Mouse (Mus musculus) midbrain, embryonic 11.5 days (tissue): ENCODE measurements at regions not wholly inside any gene's neighbourhood (a gene's known extent, or its start where the extent isn't known, plus 50 kb on each side); places are given as distances from the start of the nearest gene placed in this dataset.

ENCODE experiments used
- ATAC-seq: fragments of 200-750 bp; cut with Nextera tagmentation; 2 replicates; pipeline ENCODE4 v1.8.0; 2017; ENCODE audit warnings: moderate TSS enrichment, moderate library complexity; ENCODE audit not compliant: low FRiP score
- DNase-seq: peaks from one replicate; pipeline ENCODE4 v3.0.0; 2015; ENCODE audit warnings: low spot score; ENCODE audit errors: missing footprints
- H3K27ac ChIP-seq: fragments of 300-500 bp; sonication (generic); 2 replicates; pipeline ENCODE4 v1.5.1; 2014; ENCODE audit warnings: low read depth, low read length
- H3K27me3 ChIP-seq: fragments of 300-500 bp; sonication (generic); 2 replicates; pipeline ENCODE4 v1.6.1; 2014; ENCODE audit warnings: mild to moderate bottlenecking, low read length, moderate library complexity, mixed read lengths; ENCODE audit not compliant: control insufficient read depth, insufficient read depth
- H3K36me3 ChIP-seq: fragments of 300-500 bp; sonication (generic); 2 replicates; pipeline ENCODE4 v1.6.1; 2014; ENCODE audit warnings: mild to moderate bottlenecking, low read length, moderate library complexity, mixed read lengths; ENCODE audit not compliant: control insufficient read depth, insufficient read depth
- H3K4me1 ChIP-seq: fragments of 300-500 bp; sonication (generic); 2 replicates; pipeline ENCODE4 v1.6.1; 2014; ENCODE audit warnings: low read length; ENCODE audit not compliant: control insufficient read depth, insufficient read depth
- H3K4me2 ChIP-seq: fragments of 300-500 bp; sonication (generic); 2 replicates; pipeline ENCODE4 v1.6.1; 2014; ENCODE audit warnings: mild to moderate bottlenecking, moderate library complexity
- H3K4me3 ChIP-seq: fragments of 300-500 bp; sonication (generic); 2 replicates; pipeline ENCODE4 v1.5.1; 2014; ENCODE audit warnings: low read depth, low read length
- H3K9ac ChIP-seq: fragments of 300-500 bp; sonication (generic); 2 replicates; pipeline ENCODE4 v1.6.1; 2014; ENCODE audit warnings: low read length
- H3K9me3 ChIP-seq: fragments of 300-500 bp; sonication (generic); 2 replicates; pipeline ENCODE4 v1.6.1; 2016; ENCODE audit warnings: low read length; ENCODE audit not compliant: control insufficient read depth
- WGBS: fragments of 180-500 bp; shearing (Covaris S2); extraction: QIAGEN DNeasy Blood & Tissue Kit; methylation state at CpG from one replicate; pipeline ENCODE4 v1.1.7; 2014; 5-methylcytosine and 5-hydroxymethylcytosine counted together

DNA sequence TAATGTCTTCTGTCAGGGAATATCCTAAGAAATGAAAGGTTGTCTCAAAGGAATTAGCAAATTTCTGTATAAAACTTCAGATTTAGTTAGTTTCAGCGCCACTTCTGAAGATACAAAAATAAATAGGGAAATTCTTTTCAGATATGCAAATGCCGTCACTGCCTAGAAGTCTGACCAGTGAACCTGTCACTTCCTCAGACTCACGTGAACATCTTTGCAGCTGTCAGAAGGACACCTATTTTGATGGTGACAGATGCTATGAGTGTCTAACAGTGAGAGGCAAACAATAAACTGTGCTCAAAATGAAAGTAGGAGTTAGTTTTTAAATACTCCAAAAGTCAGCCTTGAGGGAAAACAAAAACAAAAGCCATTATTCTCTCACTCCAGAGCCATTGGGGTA is 57.5 kb upstream of the Igf1r start:
- H3K9me3 ChIP-seq, result no peaks in the 10 kb centered on the region
- no peaks in the 10 kb centered on the region for H3K4me1 ChIP-seq
- no peak overlapping the region for H3K27ac ChIP-seq
- H3K4me2 ChIP-seq, result no peak overlapping the region
- whole genome bisulfite sequencing, result 94% methylated on average over 3 of the region's 3 CpGs
- H3K36me3 ChIP-seq, result no peaks in the 10 kb centered on the region
- H3K4me3 ChIP-seq, result no peak overlapping the region
- ATAC-seq (no peak), DNase-seq (no peak)
- no peak overlapping the region for H3K9ac ChIP-seq
- H3K27me3 ChIP-seq, result no peaks in the 10 kb centered on the region

DNA sequence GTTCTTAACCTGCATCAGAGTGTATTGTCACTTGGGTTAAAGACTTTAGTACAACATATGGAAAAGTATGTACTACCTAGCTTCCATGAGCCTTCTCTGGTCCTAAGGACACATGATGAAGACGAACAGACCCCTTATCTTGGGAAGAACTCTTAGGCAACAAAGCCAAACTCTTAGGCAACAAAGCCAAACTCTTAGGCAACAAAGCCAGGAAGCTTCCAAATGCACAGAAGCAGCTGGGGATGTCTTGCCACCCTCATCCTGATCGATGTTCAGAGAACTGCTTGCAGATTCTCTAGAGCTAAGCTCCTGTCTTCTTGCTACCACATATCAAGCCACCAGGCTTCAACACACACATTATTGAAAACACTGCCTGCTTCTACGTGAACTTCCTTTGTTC is 59.7 kb upstream of the Igf1r start:
- H3K36me3 ChIP-seq, result no peaks in the 10 kb centered on the region
- no peak overlapping the region for H3K4me2 ChIP-seq
- H3K9me3 ChIP-seq, result no peaks in the 10 kb centered on the region
- no peak overlapping the region for H3K4me3 ChIP-seq
- WGBS, result 77% methylated on average over 3 of the region's 3 CpGs
- no peak for ATAC-seq
- H3K27me3 ChIP-seq, result no peaks in the 10 kb centered on the region
- no peak for DNase-seq
- no peaks in the 10 kb centered on the region for H3K4me1 ChIP-seq
- no peak overlapping the region for H3K27ac ChIP-seq
- H3K9ac ChIP-seq, result no peak overlapping the region

DNA sequence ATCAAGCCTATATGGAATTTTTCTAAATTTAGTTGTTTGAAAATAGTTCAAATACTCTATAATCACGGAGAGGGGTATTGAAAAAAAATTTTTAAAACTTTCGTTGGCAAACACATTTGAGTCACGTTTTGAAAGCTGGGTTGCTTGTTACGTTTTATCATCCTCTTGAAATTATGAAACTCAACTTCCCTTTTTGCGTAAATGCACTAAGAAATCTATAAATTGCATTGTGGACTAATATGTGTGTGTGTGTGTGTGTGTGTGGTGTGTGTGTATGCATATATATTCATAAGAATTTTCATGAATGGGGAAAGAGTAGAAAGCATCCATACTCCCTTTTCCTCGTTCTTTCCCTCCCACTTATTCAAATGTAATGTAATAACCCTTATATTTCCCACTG is 69.6 kb upstream of the Igf1r start:
- H3K36me3 ChIP-seq, result no peaks in the 10 kb centered on the region
- H3K27me3 ChIP-seq, result no peaks in the 10 kb centered on the region
- H3K9me3 ChIP-seq, result no peaks in the 10 kb centered on the region
- DNase-seq (no peak), ATAC-seq (no peak)
- no peak overlapping the region for H3K27ac ChIP-seq
- no peak overlapping the region for H3K4me3 ChIP-seq
- H3K4me2 ChIP-seq, result no peak overlapping the region
- 88% methylated on average over 6 of the region's 6 CpGs for WGBS
- H3K9ac ChIP-seq, result no peak overlapping the region
- H3K4me1 ChIP-seq, result no peaks in the 10 kb centered on the region

DNA sequence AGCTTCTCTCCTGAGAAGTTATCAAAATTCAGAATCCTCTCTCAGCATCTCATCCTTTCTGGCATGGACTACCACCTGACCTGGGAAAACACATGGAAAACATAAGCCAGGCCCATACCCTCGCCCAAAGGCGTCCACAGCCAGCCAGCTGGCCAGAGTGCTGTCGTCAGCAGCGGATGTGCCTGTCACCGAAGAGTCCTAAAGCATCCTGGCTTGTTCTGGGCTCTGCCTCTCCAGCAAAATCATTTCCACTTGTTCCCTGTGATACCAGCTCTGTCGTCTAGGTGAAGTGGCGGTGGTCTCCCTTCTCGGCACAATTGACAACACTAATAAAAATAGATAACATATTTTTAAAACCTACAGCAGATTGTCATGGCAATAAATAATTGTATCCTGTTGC is 70.0 kb upstream of the Igf1r start:
- Histone ChIP-seq H3K4me2 (no peak overlapping the region), H3K27me3 (no peaks in the 10 kb centered on the region), H3K9me3 (no peaks in the 10 kb centered on the region), H3K9ac (no peak overlapping the region), H3K27ac (no peak overlapping the region), H3K4me3 (no peak overlapping the region), H3K4me1 (no peaks in the 10 kb centered on the region), H3K36me3 (no peaks in the 10 kb centered on the region)
- 84% methylated on average over 8 of the region's 8 CpGs for WGBS
- no peak for ATAC-seq
- DNase-seq, result no peak

DNA sequence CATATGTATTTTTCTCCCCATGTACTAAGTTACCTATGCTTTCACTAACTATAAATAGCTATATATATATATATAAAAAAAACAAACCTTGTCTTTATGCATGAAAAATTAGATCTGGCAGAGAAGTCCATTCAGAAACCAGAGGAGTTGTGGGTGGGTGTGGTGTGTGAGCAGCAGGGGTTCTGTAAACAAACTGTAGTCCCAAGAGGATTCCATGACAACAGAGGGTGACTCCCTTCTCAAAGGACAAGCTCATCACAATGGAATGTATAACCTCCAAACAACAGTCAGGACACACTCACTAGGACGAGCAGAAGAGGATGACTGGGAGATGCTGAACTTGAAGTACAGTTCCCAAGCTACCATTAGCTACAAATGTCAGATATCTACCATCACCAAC is 74.4 kb upstream of the Igf1r start:
- H3K4me3 ChIP-seq, result no peak overlapping the region
- no peak for DNase-seq
- ATAC-seq, result no peak
- no peak overlapping the region for H3K4me2 ChIP-seq
- H3K27ac ChIP-seq, result no peak overlapping the region
- 53% methylated on average over 1 of the region's 1 CpGs for WGBS
- H3K36me3 ChIP-seq, result no peaks in the 10 kb centered on the region
- H3K4me1 ChIP-seq, result no peaks in the 10 kb centered on the region
- H3K9me3 ChIP-seq, result no peaks in the 10 kb centered on the region
- no peaks in the 10 kb centered on the region for H3K27me3 ChIP-seq
- H3K9ac ChIP-seq, result no peak overlapping the region

DNA sequence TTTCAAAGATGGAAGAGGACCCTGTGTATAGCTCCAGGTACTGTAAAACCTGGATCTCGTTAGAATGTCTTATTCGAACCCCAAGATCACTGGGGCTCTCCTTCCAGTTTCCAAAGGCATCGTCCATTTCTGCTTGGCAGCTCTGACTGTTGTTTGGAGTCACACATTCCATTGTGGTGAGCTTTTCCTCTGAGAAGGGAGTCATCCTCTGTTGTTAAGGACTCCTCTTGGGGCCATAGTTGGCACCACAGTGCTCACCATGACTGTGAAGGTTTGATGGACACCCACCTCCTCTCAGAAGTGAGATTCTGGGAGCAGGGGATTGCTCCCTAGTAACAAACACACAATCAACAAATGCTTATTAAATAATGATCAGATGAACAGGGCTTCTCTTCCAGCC is 75.0 kb upstream of the Igf1r start:
- Histone ChIP-seq H3K36me3 (no peaks in the 10 kb centered on the region), H3K27me3 (no peaks in the 10 kb centered on the region), H3K27ac (no peak overlapping the region), H3K4me1 (no peaks in the 10 kb centered on the region), H3K9me3 (no peaks in the 10 kb centered on the region), H3K4me3 (no peak overlapping the region), H3K4me2 (no peak overlapping the region), H3K9ac (no peak overlapping the region)
- ATAC-seq, result no peak
- WGBS, result 81% methylated on average over 3 of the region's 3 CpGs
- DNase-seq, result no peak

DNA sequence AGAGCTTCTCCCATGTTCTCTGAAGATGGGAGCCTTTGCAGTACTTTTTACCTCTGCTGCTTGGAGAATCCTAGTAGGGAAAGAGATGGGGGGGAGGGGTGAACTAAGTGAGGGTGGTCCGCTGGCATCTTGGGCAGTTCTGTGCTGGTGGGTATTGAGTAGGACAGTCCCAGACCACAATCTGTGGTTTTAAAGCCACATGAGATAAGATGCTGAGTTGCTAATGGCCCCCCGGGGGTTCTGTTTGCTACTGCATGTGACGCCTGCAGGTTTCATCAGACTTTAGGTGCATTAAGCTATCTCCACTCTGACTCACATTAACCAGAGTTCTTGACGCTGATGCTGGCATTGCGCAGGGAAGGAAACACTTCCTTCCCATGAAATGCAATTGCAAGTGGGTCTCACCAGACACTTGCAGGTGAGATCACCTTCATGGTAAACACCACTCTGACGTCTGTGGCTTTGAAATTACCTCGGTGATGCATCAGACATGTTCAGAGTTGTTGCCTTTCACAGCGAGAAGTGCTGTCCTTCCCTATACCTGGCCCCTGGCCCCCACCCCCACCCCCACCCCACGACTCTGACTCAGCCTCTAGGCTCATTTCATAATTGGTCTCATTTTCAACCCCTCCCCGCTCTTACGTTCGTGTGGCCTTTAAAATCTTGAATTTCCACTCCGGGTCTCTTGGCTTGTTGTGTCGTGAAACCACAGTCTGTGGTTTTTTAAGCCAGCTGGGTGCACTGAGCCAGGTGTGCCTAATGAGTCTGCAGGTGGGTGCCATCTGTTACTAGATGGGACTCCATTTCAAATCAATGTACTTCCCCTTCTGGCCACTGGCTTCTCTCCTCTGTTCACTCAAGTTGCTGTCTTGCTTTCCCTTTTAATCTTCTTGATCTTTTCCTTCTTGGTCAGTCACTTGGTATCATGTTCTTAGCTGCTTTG is 94.8 kb upstream of the Synm start:
- H3K27ac ChIP-seq, result no peak overlapping the region
- no peak for ATAC-seq
- WGBS, result 76% methylated on average over 14 of the region's 14 CpGs

DNA sequence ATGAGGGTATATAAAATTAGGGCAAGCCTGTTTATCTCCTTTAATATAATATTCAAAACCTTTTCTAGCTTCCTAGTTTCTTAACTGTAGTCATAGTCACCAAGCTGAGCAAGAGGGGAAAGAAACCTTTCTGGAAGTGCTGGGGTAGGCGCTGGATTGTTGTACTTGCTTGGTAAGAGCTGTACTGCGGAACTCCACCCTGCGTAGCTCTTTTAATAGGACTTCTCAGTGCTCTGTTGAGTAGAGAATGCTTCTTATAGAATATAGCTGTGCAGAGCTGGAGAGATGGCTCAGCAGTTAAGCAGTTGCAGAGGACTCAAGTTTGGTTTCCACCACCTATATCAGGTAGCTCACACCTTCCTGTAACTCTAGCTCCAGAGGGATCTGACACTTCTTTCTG is 93.3 kb upstream of the Synm start:
- ATAC-seq (no peak), DNase-seq (no peak)
- H3K27me3 ChIP-seq, result 0 out of 2 replicates have a peak, but pooled peaks cover 2% of the 10 kb centered on the region
- no peaks in the 10 kb centered on the region for H3K9me3 ChIP-seq
- 96% methylated on average over 3 of the region's 3 CpGs for WGBS
- peaks cover 4% of the 10 kb centered on the region; the same call in 1 of the 2 replicates for H3K4me1 ChIP-seq
- H3K27ac ChIP-seq, result no peak overlapping the region
- no peak overlapping the region for H3K4me2 ChIP-seq
- no peak overlapping the region for H3K4me3 ChIP-seq
- no peak overlapping the region for H3K9ac ChIP-seq
- H3K36me3 ChIP-seq, result no peaks in the 10 kb centered on the region

More for the DNA sequence above, 94.8 kb upstream of the Synm start:
- Histone ChIP-seq H3K9me3 (no peaks in the 10 kb centered on the region), H3K36me3 (no peaks in the 10 kb centered on the region), H3K4me3 (no peak overlapping the region), H3K4me1 (no peaks in the 10 kb centered on the region), H3K9ac (no peak overlapping the region), H3K4me2 (no peak overlapping the region), H3K27me3 (no peaks in the 10 kb centered on the region)
- peak; percentile 78 for DNase-seq

DNA sequence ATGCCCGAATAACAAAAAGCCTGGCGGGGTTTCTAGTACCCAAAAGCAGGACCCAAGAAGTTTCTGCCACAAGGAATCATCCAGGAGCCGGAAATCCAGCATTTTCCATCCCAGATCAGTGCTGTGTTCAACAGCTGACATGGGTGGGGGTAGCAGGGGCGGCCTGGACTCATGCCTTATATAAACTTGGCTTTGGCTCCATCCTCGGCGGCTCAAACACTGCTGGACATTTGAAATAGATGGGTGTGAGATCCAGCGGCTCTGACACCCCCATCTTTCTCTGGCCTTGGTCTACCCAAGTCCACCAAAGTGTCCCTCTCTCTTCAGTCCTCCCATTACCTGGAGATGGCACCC is 89.9 kb upstream of the Synm start:
- no peak overlapping the region for H3K27ac ChIP-seq
- H3K9me3 ChIP-seq, result no peaks in the 10 kb centered on the region
- ATAC-seq (peak; percentile 51), DNase-seq (no peak)
- H3K36me3 ChIP-seq, result no peaks in the 10 kb centered on the region
- peak overlapping the region; percentile 43 for H3K4me3 ChIP-seq
- 12% methylated on average over 7 of the region's 7 CpGs for WGBS
- 0 out of 2 replicates have a peak, but pooled peaks cover 2% of the 10 kb centered on the region for H3K27me3 ChIP-seq
- H3K4me1 ChIP-seq, result peaks cover 10% of the 10 kb centered on the region; the same call in 1 of the 2 replicates
- H3K4me2 ChIP-seq, result peak overlapping the region; percentile 66
- peak overlapping the region; percentile 66 for H3K9ac ChIP-seq
